Mouse (Mus musculus) embryonic facial prominence, embryonic 11.5 days (tissue): Measurements from ENCODE around the gene Ccdc124. TPM values are rescaled to one million over a fixed set of nuclear protein-coding genes. Genes with fewer than 3 reads are reported as not detected.
"Not testable (repeated sequence)": the region's sequence is repeated elsewhere in the genome, so short reads cannot be mapped to it uniquely, and the experiment has no call there.

Source experiments
- ATAC-seq: fragments of 200-750 bp; cut with Nextera tagmentation; replicated peaks from 2 replicates; pipeline ENCODE4 v1.8.0; 2017; ENCODE audit warnings: low read depth; ENCODE audit not compliant: insufficient number of reproducible peaks, low FRiP score, low TSS enrichment
- DNase-seq: peaks from one replicate; pipeline ENCODE4 v3.0.0-alpha.2; 2015; ENCODE audit warnings: low spot score
- H3K27ac ChIP-seq: fragments of 300-500 bp; sonication (generic); replicated peaks from 2 replicates; pipeline ENCODE4 v1.5.1; 2014; ENCODE audit warnings: mild to moderate bottlenecking, low read depth, low read length, control low read depth
- H3K27me3 ChIP-seq: fragments of 300-500 bp; sonication (generic); 2 replicates; pipeline ENCODE4 v1.6.1; 2014; ENCODE audit warnings: mild to moderate bottlenecking, low read length, moderate library complexity, mixed read lengths; ENCODE audit not compliant: control insufficient read depth, insufficient read depth
- H3K36me3 ChIP-seq: fragments of 300-500 bp; sonication (generic); replicated peaks from 2 replicates; pipeline ENCODE4 v1.6.1; 2014; ENCODE audit warnings: low read depth, mild to moderate bottlenecking, low read length, moderate library complexity, mixed read lengths; ENCODE audit not compliant: control insufficient read depth, insufficient read depth
- H3K4me1 ChIP-seq: fragments of 300-500 bp; sonication (generic); 2 replicates; pipeline ENCODE4 v1.6.1; 2014; ENCODE audit warnings: low read length, mixed read lengths; ENCODE audit not compliant: control insufficient read depth, insufficient read depth
- H3K4me2 ChIP-seq: fragments of 300-500 bp; sonication (generic); 2 replicates; pipeline ENCODE4 v1.6.1; 2014; ENCODE audit warnings: low read depth, mild to moderate bottlenecking, control low read depth, low read length, moderate library complexity
- H3K4me3 ChIP-seq: fragments of 300-500 bp; sonication (generic); 2 replicates; pipeline ENCODE4 v1.5.1; 2014; ENCODE audit warnings: low read depth, low read length, control low read depth
- H3K9ac ChIP-seq: fragments of 300-500 bp; sonication (generic); replicated peaks from 2 replicates; pipeline ENCODE4 v1.6.1; 2014; ENCODE audit warnings: mild to moderate bottlenecking, control low read depth, low read length
- H3K9me3 ChIP-seq: fragments of 300-500 bp; sonication (generic); replicated peaks from 2 replicates; pipeline ENCODE4 v1.6.1; 2016; ENCODE audit warnings: mild to moderate bottlenecking, low read length, inconsistent platforms, mixed read lengths; ENCODE audit not compliant: control insufficient read depth
- WGBS: fragments of 180-500 bp; shearing (Covaris S2); extraction: QIAGEN DNeasy Blood & Tissue Kit; methylation state at CpG from one replicate; pipeline ENCODE4 v1.1.7; 2014; 5-methylcytosine and 5-hydroxymethylcytosine counted together
- polyA plus RNA-seq: library from polyadenylated mRNA; unstranded; fragments of >200 nt; fragmentation: Nextera tagmentation; extraction: Ambion mirVana; gene quantifications from 2 replicates; pipeline ENCODE4 v1.2.1, GENCODE M21; 2014

The Ccdc124 gene
- polyA plus RNA-seq, 1 experiment from 2014 or later: 150 TPM

- no peak overlapping the region for H3K27ac ChIP-seq
- no peak overlapping the region for H3K4me2 ChIP-seq
Measured at GRCm38 (mm10) chr8:70898661-70899198, 25.0 kb upstream of the Ccdc124 start.

GRCm38 (mm10) chr8:70897681-70898413 lies 24.1 kb upstream of the Ccdc124 start:
- no peaks in the 10 kb centered on the region for H3K9me3 ChIP-seq
- peak; percentile 92 for DNase-seq
- H3K9ac ChIP-seq: peak overlapping the region; percentile 74
- H3K27ac ChIP-seq: peak overlapping the region; percentile 7
- H3K27me3 ChIP-seq: peaks cover 8% of the 10 kb centered on the region
- under 1% methylated on average over 20 of the region's 20 CpGs for WGBS
- H3K4me1 ChIP-seq: no peaks in the 10 kb centered on the region; the same call in none of the 2 replicates
- peak; percentile 24 for ATAC-seq
- H3K4me3 ChIP-seq: peak overlapping the region; percentile 77
- peaks cover 9% of the 10 kb centered on the region for H3K36me3 ChIP-seq
- peak overlapping the region; percentile 72 for H3K4me2 ChIP-seq

More at GRCm38 (mm10) chr8:70898661-70899198, 25.0 kb upstream of the Ccdc124 start:
- DNase-seq: no peak
- Histone ChIP-seq H3K9me3 (no peaks in the 10 kb centered on the region), H3K4me1 (no peaks in the 10 kb centered on the region; the same call in 1 of the 2 replicates), H3K9ac (peak overlapping the region; percentile 74; the same call in 1 of the 2 replicates), H3K27me3 (no peaks in the 10 kb centered on the region), H3K4me3 (no peak overlapping the region), H3K36me3 (peaks cover 9% of the 10 kb centered on the region)
- ATAC-seq: no peak
- WGBS: 40% methylated on average over 2 of the region's 2 CpGs

DNA sequence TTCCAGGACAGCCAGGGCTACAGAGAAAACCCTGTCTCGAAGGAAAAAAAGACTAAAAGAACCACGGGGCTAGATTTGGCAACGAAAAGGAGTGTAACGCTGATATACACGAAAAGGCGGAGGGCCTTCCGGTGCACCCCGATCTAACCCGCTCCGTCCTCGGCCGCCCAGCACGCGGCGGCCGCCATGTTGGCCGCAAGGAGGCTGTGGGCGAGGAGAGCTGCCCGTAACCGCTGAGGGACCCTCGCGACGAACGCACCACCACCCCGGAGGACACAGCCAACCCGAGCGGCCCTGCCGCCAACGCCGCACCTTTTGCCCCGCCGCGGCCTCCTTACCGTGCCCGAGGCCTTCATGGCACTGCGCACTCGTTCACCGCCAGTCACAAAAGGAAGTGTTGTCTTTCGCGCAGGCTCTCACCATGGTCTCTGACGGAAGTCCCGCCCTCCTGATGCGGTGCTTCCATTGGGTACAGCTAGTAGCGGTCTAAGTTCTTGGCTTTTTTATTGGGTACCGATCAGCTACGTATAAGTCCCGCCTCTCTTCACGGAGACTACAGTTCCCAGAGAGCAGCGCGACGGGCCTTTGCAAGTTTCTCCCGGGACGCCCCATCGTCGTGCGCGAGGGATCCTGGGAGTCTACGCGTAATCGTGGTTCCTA lies 23.4 kb upstream of the Ccdc124 start, which contains the start of gene Rpl18a:
Gene Rpl18a (minus strand): TSS at position 392 of the 660 bp plus-strand sequence.
- H3K4me2 ChIP-seq: peak within 1 kb of the TSS; percentile 87
- peak within 1 kb of the TSS; percentile 7 for H3K27ac ChIP-seq
- under 1% methylated on average over 60 of the region's 60 CpGs for whole genome bisulfite sequencing
- H3K4me1 ChIP-seq: peaks cover 6% of the 10 kb centered on the region
- peak; percentile 95 for ATAC-seq
- peak; percentile 99 for DNase-seq
- peaks cover 9% of the 10 kb centered on the region for H3K36me3 ChIP-seq
- peak within 1 kb of the TSS; percentile 77 for H3K4me3 ChIP-seq
- no peaks in the 10 kb centered on the region for H3K9me3 ChIP-seq
- H3K9ac ChIP-seq: peak within 1 kb of the TSS; percentile 90
- H3K27me3 ChIP-seq: peaks cover 15% of the 10 kb centered on the region

DNA sequence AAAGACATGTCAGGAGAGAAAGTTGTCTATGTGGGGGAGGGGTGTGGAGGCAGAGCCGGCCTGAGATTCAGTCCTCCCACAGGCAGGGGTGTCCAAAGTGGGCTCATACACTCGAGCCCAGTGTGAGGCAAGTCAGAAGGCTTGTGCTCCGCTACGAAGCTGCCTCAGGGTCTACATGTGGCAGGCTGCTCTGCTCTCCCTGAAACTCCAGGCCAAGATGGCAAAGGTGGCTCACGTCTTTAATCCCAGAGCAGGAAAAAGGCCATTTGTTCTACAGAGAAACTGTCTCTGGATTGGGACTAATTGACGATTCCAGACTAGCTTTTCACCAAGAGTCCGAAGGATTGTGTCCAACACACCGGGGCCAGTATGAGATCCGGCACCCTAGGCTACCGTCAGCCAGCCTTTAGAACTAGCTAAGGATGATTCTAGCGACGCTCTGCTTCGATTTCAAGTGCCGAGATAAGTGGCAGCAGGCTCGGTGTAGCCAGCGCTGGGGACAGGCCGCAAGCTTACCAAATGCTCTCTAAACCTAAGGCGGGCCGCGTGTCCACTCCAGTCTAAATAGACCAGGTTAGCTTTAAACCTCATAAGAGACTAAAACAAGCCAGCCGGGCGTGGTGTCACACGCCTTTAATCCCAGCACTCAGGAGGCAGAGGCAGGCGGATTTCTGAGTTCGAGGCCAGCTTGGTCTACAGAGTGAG lies 22.7 kb upstream of the Ccdc124 start:
- 6% methylated on average over 25 of the region's 25 CpGs for WGBS
- Histone ChIP-seq H3K36me3 (peaks cover 9% of the 10 kb centered on the region), H3K27me3 (peaks cover 21% of the 10 kb centered on the region), H3K9ac (peak overlapping the region; percentile 90), H3K4me1 (peaks cover 9% of the 10 kb centered on the region), H3K9me3 (no peaks in the 10 kb centered on the region), H3K4me2 (peak overlapping the region; percentile 87), H3K27ac (0 out of 2 replicates have a peak overlapping the region, but pooled peaks have one; percentile 5), H3K4me3 (peak overlapping the region; percentile 77)
- ATAC-seq: no peak
- peak; percentile 13 for DNase-seq

DNA sequence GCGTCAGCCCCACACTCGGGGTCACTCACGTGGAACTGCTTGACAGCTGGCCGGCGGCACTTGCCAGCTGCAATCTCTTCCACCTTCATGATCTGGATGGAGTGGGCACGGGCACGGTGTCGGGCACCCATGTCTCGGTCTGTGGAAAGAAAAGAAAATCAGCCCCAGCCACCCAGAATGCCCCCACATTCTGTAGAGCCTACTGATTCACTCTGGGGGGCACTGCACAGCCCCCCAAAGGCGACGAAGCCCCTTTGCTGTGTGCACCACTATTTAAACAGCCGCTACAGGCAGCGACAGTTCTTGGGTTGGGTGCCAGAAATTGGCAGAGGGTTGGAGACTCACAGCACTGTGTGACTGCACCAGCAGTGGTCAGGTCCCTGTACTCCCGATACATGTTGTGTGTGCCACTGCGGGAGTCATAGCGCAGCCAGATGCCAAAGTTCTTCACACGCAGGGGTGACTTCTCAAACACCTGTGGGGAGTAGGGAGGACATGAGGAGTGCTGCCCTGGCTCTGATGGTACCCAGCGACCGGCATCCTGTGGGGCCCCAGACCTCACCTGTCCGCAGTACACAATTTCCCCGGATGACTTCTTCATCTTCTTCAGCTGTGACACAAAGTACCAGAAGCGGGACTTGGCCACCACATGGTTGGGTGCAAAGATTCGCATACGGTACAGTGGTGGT lies 22.0 kb upstream of the Ccdc124 start:
- H3K4me2 ChIP-seq: peak overlapping the region; percentile 87
- H3K36me3 ChIP-seq, DNase-seq, H3K9me3 ChIP-seq, H3K27ac ChIP-seq, ATAC-seq, H3K4me1 ChIP-seq: not testable (repeated sequence)
- peak overlapping the region; percentile 90 for H3K9ac ChIP-seq
- WGBS: 84% methylated on average over 23 of the region's 24 CpGs
- H3K4me3 ChIP-seq: peak overlapping the region; percentile 77
- H3K27me3 ChIP-seq: peaks cover 29% of the 10 kb centered on the region

- Histone ChIP-seq H3K27ac (no peak overlapping the region), H3K36me3 (peaks cover 9% of the 10 kb centered on the region), H3K4me2 (no peak overlapping the region), H3K4me1 (peaks cover 9% of the 10 kb centered on the region), H3K9me3 (no peaks in the 10 kb centered on the region), H3K4me3 (no peak overlapping the region), H3K9ac (no peak overlapping the region), H3K27me3 (peaks cover 29% of the 10 kb centered on the region)
- DNase-seq (no peak), ATAC-seq (no peak)
- WGBS: 89% methylated on average over 8 of the region's 8 CpGs
Measured at GRCm38 (mm10) chr8:70894771-70895545, 21.2 kb upstream of the Ccdc124 start.

DNA sequence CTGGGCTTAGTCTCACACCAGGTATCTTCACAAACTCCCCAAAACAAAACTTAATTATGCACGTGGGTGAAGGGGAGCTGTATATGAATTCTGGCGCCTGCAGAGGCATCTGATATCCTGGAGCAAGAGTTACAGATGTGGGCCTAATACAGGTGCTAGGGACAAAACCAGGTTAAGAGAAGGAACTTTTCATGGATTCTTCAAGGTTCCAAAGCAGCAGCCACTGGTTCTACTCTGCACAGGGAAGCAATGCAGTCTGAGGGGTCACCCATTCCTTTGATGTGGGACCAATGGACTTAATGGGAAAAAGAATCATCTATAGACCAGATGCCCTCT lies 20.6 kb upstream of the Ccdc124 start:
- Histone ChIP-seq H3K4me3 (no peak overlapping the region), H3K4me2 (no peak overlapping the region), H3K27ac (no peak overlapping the region), H3K9ac (no peak overlapping the region), H3K4me1 (peaks cover 9% of the 10 kb centered on the region), H3K27me3 (peaks cover 29% of the 10 kb centered on the region), H3K36me3 (peaks cover 9% of the 10 kb centered on the region), H3K9me3 (no peaks in the 10 kb centered on the region)
- no peak for ATAC-seq
- WGBS: 63% methylated on average over 2 of the region's 2 CpGs
- DNase-seq: no peak
